Mouse (Mus musculus): ENCODE results near the gene Ranbp3l. TPM values are rescaled to one million over a fixed set of nuclear protein-coding genes. Genes with fewer than 3 reads are reported as not detected.
A peak's percentile ranks its signal among the peaks of the same experiment; 100 is the strongest.

The Ranbp3l gene
- polyA plus RNA-seq, 1 experiment from 2014 or later = 0.55 TPM

DNA sequence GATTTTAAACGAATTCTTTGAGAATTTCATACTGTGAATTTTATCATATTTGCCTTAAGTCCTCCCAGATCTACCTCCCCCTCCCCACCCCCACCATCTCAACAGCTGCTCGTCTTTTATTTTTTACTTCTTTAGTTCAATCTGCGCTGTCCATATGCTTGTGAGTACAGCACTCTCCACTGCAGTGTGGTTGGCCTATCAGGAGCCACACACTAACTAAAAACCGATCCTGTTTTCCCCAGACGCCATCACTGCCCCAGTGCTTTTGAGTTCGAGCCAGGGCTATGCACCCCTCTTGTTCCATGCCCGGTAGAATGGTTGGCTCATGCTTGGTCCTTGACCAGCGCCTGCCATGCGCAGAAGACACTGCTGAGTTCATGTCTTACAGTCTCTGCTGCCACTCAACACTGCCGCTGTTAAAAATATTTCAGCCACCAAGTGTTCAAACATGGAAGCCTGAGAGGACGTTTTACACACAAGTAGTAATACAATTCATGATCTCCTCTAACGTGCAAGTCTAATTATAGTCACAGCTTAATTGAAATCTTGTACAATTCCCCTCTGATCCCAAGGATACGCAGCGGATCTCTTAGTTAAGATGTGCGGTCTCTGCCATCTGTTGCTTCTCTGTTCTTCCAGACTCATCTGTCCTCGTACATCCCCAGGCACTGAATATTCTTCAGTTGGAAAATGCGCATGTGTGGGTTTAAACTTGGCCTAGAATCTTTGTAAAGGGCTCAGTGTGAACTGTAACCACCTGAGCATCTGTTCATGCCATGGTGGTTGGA is 120.3 kb downstream of the Ranbp3l start:
- H3K27me3 ChIP-seq (ENCODE audit: poor library complexity, severe bottlenecking) = no peaks in the 10 kb centered on the region
- WGBS = 92% methylated on average over 17 of the region's 17 CpGs
- no peak overlapping the region for H3K27ac ChIP-seq
- no peaks in the 10 kb centered on the region for H3K9me3 ChIP-seq
- DNase-seq (ENCODE audit: extremely low spot score, low spot score) = no peak
- H3K4me1 ChIP-seq = peaks cover 24% of the 10 kb centered on the region
- peaks cover 64% of the 10 kb centered on the region for H3K36me3 ChIP-seq (replicated peaks)
- H3K4me3 ChIP-seq = no peak overlapping the region

DNA sequence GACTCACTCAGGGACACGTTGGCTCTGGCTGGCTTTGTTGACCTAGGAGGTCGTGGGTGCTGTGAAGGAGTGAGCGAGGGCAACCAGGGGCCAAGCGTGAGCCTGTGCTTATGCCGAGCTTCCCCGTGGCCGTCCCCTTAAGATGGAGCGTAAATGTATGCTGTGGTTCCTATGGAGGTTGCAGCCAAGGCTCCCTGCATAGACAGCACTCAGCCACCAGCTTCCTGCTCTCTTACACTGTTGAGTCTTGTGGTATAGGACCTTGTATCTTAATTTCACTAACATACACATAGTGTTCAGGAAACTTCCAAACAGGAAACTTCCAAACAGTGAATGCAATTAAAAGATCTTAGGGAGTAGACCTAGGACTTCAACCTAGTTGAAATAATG is 120.9 kb downstream of the Ranbp3l start:
- Histone ChIP-seq H3K27ac (no peak overlapping the region), H3K9me3 (no peaks in the 10 kb centered on the region), H3K27me3 (ENCODE audit: poor library complexity, severe bottlenecking) (no peaks in the 10 kb centered on the region), H3K4me1 (peaks cover 24% of the 10 kb centered on the region), H3K36me3 (replicated peaks) (peaks cover 70% of the 10 kb centered on the region), H3K4me3 (no peak overlapping the region)
- WGBS = 79% methylated on average over 8 of the region's 8 CpGs
- DNase-seq (ENCODE audit: extremely low spot score, low spot score) = no peak

DNA sequence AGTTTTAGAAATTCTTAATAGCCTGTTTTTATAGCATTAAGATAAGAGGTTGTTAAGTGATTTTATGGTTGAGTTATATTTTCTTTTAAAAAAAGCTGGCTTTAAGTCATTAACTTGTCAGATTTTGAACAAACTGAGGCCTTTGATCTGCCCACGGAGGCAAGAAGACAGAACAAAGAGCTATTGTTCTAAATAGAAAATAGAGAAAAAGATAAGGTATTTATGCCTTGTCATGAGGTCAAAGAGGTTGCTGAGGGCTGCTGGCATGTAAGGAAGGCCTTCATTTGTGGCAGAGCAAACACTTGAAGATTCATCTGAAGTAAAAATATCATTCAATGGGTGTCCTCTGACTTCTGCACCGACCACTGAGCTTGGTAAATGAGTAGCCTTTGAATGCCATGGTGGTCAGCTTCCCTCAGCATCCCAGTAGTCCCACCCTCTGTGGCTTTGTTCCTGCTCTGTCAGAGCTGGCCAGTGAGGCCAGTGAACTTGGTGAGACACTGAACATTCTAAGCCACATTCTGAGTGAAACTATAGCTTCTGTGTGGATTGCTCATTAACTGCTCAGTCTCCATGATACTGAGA is 121.5 kb downstream of the Ranbp3l start:
- Histone ChIP-seq H3K4me3 (no peak overlapping the region), H3K4me1 (peaks cover 28% of the 10 kb centered on the region), H3K27ac (no peak overlapping the region), H3K36me3 (replicated peaks) (peaks cover 73% of the 10 kb centered on the region), H3K9me3 (no peaks in the 10 kb centered on the region), H3K27me3 (ENCODE audit: poor library complexity, severe bottlenecking) (no peaks in the 10 kb centered on the region)
- 21% methylated on average over 2 of the region's 2 CpGs for WGBS
- no peak for DNase-seq (ENCODE audit: extremely low spot score, low spot score)

DNA sequence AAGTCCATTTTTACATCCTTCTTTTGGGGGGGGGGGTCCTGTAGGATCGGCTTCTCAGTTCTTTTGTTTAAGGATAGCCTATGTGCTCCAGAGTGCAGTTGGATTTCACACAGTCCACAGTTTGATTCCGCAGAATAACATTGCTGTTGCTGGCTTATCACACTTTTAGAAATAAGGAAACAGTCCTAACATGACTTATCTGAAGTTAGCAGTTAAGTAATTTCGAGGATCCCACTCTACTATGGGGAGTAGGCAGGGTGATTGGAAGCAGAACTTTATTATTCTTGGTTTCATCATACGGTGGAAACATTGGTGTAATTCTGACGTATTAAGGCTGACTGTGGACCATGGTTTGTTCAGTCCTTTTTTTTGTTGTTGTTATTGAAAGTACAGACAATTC is 122.9 kb downstream of the Ranbp3l start:
- Histone ChIP-seq H3K4me3 (no peak overlapping the region), H3K9me3 (no peaks in the 10 kb centered on the region), H3K27me3 (ENCODE audit: poor library complexity, severe bottlenecking) (no peaks in the 10 kb centered on the region), H3K36me3 (replicated peaks) (peaks cover 74% of the 10 kb centered on the region), H3K27ac (no peak overlapping the region), H3K4me1 (peaks cover 34% of the 10 kb centered on the region)
- WGBS = 95% methylated on average over 5 of the region's 5 CpGs
- DNase-seq (ENCODE audit: extremely low spot score, low spot score) = no peak

DNA sequence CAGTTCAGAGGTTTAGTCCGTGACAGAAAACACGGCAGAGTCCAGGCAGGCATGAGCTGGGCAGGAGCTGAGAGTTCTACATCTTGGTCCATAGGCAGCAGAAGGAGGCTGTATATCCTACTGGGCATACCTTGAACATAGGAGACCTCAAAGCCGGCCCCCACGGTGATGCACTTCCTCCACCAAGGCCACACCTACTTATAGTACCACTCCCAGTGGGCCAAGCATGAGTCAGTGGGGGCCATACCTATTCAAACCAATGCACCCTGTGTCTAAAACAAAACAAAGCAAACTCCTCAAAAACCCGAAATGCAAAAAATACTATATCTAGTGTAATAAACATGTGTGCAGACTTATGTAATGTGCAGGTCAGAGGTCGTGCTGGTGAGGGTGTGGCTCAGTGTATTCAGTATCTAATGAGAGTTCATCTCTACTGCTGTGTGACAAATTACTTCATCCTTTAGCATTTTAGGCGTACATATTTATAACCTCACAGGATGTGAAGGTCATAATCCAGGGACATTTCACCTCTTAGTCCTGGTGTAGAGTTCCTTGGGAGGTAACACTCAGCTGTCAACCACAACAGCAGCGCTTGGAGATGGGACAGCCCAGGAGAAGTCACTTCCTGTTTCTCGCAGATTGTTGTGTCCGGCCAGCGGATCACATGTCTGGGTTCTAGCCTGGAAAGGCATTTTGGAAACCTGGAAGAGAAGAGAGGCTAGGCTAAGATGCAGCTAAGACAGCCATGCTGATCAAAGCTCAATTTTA is 126.0 kb downstream of the Ranbp3l start:
- WGBS = 78% methylated on average over 11 of the region's 11 CpGs
- H3K4me1 ChIP-seq = peaks cover 19% of the 10 kb centered on the region
- peak overlapping the region; percentile 60 for H3K27ac ChIP-seq
- no peaks in the 10 kb centered on the region for H3K27me3 ChIP-seq (ENCODE audit: poor library complexity, severe bottlenecking)
- peaks cover 75% of the 10 kb centered on the region for H3K36me3 ChIP-seq (replicated peaks)
- H3K9me3 ChIP-seq = no peaks in the 10 kb centered on the region
- no peak for DNase-seq (ENCODE audit: extremely low spot score, low spot score)
- peak overlapping the region; percentile 29; the same call in 1 of the 2 replicates for H3K4me3 ChIP-seq

DNA sequence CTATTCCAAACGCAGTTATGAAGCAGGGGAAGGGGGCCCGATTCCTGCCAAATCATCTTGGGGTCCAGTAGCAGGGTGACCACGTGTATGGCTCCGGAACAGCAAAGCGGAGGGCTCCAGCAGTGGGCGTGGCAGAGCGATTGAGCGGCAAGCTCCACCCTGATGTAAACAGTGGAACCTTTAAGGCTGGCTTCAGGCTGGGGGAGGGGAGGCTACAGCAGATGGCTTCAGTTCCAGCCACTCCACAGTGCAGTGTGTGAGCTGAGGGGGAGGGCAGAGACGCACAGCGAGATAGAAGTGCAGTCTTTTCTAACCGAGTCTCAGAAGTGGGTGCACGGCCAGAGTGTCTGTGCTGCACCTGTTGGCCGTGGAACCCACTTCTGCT is 126.6 kb downstream of the Ranbp3l start:
- peak; percentile 47 for DNase-seq (ENCODE audit: extremely low spot score, low spot score)
- Histone ChIP-seq H3K9me3 (no peaks in the 10 kb centered on the region), H3K27ac (peak overlapping the region; percentile 60), H3K4me1 (peaks cover 14% of the 10 kb centered on the region), H3K27me3 (ENCODE audit: poor library complexity, severe bottlenecking) (no peaks in the 10 kb centered on the region), H3K4me3 (peak overlapping the region; percentile 29; the same call in 1 of the 2 replicates), H3K36me3 (replicated peaks) (peaks cover 77% of the 10 kb centered on the region)
- WGBS = 22% methylated on average over 13 of the region's 13 CpGs

DNA sequence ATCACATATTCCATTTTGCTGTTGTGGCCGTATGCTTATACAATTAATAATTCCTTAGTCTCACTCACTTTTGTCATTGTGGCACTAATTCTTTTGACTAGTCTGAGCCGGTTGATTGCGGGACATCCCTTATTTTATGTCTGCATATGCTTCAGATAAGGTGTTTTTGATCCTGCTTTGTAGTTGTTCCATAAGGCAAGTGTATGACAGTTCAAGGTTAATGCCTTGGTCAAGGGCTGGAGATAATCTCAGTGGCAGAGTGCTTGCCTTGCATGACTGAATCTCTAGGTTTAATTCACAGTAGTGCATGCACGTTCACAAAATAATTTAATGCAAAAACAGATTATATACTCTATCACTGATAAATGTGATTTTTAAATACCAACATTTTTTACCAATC is 129.1 kb downstream of the Ranbp3l start:
- Histone ChIP-seq H3K9me3 (no peaks in the 10 kb centered on the region), H3K36me3 (replicated peaks) (peaks cover 79% of the 10 kb centered on the region), H3K27ac (no peak overlapping the region), H3K4me1 (peaks cover 10% of the 10 kb centered on the region), H3K27me3 (ENCODE audit: poor library complexity, severe bottlenecking) (no peaks in the 10 kb centered on the region), H3K4me3 (no peak overlapping the region)
- DNase-seq (ENCODE audit: extremely low spot score, low spot score) = no peak
- WGBS = 93% methylated on average over 4 of the region's 4 CpGs

DNA sequence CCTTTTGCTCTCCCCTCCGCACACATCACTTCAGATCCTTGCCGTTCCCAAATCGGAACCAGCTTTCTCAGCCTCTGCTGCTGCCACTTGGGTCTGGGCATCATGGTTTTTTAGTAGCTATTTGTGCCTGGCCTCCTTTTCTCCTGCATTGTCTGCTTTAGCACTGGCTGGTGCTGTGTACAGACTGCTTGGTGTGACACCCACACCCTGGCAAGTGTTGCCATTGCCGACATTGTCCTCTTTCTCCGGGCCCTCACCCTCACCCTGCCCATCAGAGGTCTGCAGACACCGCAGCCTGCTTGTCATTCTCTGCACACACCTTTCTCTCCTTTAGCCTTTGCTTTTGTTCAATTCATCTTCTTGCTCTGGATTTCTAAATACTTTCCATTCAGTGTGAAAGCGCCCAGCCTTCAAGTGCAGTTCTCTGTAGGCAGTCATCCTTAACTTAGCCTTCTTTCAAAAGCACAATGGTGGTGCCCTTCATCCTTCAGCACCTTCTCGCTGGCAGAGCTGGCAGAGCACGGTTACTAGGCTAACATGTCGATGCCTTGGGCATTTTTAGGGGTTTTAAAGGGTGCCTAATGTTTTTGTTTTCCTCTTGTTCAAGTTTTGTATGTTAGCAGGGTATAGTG is 132.8 kb downstream of the Ranbp3l start:
- H3K27me3 ChIP-seq (ENCODE audit: poor library complexity, severe bottlenecking) = no peaks in the 10 kb centered on the region
- H3K9me3 ChIP-seq = no peaks in the 10 kb centered on the region
- 94% methylated on average over 10 of the region's 10 CpGs for WGBS
- no peak overlapping the region for H3K27ac ChIP-seq
- DNase-seq (ENCODE audit: extremely low spot score, low spot score) = no peak
- no peaks in the 10 kb centered on the region for H3K4me1 ChIP-seq
- peaks cover 88% of the 10 kb centered on the region for H3K36me3 ChIP-seq (replicated peaks)
- H3K4me3 ChIP-seq = no peak overlapping the region

DNA sequence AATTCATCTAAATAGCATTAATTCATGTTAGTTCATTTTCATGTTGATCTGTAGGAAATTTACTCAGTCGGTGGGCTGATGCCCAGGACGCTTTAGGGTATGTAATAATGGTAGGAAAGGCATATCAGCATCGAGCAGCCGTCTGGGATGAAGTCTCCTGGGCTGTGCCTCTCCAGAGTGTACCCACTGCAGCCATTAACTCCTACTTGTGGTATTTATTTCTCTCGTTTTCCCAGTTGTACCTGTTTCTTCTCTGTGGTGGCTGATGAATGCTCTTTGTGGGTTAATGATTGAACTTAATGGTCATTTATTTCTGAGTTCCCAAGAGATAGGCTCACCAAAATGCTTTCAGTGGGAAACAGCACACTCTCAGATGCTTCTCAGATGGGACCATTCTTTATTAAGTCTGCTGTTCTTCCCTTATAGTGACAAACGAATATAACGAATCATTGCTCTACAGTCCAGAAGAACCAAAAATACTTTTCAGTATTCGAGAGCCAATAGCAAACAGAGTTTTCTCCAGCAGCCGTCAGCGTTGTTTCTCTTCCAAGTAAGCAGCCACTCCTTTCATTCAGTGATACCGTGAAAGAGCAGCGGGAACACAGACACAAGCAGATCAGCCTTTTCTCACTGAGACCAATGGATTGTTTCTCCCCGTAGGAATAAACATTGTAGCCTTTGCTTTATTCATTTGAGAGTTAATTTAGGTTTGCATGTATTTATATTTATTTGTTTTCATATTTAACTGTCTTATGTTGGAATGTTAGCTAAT is 138.7 kb downstream of the Ranbp3l start:
- no peak overlapping the region for H3K4me3 ChIP-seq
- H3K9me3 ChIP-seq = no peaks in the 10 kb centered on the region
- H3K4me1 ChIP-seq = no peaks in the 10 kb centered on the region
- H3K27me3 ChIP-seq (ENCODE audit: poor library complexity, severe bottlenecking) = no peaks in the 10 kb centered on the region
- 90% methylated on average over 13 of the region's 13 CpGs for WGBS
- no peak overlapping the region for H3K27ac ChIP-seq
- no peak for DNase-seq (ENCODE audit: extremely low spot score, low spot score)
- H3K36me3 ChIP-seq (replicated peaks) = peaks cover 83% of the 10 kb centered on the region

DNA sequence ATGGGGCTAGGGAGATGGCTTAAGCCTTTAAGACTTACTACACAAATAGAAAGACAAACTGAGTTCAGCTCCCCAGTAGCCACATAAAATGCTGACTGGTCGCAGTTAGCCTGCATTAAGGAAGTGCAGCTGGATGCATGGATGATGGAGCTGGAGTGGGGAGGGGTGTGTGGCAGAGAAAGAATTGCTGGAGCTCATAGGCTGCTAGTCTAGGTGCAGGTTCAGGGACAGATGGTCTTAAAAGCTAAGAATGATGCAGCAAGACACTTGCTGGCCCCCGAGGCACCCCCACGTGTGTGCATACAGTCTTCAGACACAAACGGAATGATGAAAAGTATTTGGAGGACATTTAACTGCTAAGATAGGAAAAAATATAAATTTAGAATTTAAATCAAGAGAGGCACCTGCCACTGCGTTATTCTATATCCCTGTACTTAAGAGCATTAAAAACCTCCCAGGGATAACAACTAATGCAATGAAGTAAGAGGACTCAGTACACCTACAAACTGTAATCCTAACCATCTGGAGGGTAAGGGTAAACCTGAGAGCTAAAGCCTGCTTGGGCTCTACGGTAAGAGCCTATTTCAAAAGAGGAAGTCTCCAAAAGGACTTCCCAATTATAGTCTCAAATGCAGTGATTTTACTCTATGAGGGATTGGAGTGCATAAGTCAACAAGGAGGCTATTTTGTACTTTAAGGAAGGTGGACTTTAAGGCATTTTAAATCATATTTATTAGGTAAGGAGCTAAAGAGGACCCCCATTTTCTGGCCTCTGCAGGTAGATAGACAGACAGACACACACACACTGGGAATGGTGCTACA is 143.0 kb downstream of the Ranbp3l start:
- H3K4me1 ChIP-seq = no peaks in the 10 kb centered on the region
- H3K36me3 ChIP-seq (replicated peaks) = peaks cover 86% of the 10 kb centered on the region
- no peak overlapping the region for H3K27ac ChIP-seq
- 86% methylated on average over 6 of the region's 6 CpGs for WGBS
- no peak for DNase-seq (ENCODE audit: extremely low spot score, low spot score)
- H3K27me3 ChIP-seq (ENCODE audit: poor library complexity, severe bottlenecking) = no peaks in the 10 kb centered on the region
- H3K4me3 ChIP-seq = no peak overlapping the region
- H3K9me3 ChIP-seq = no peaks in the 10 kb centered on the region

DNA sequence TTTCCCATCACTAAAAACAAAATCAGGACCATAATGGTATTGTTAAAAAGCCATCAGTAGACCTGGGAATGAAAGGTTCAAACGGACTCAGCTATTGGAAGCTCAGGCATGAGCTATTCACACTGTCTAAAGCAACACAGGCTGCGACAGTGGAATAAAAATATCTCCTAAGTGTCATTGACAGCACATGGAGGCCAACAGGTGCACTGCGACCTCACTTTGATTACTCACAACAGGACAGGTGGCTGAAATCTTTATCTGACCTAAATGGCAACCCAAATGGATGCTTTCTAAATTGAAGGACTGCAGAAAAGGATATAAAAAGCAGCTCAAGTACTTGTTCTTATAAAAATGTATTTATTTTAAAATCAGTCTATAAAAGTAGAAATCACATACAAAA is 143.9 kb downstream of the Ranbp3l start:
- peaks cover 88% of the 10 kb centered on the region for H3K36me3 ChIP-seq (replicated peaks)
- H3K27ac ChIP-seq = no peak overlapping the region
- H3K27me3 ChIP-seq (ENCODE audit: poor library complexity, severe bottlenecking) = no peaks in the 10 kb centered on the region
- no peak for DNase-seq (ENCODE audit: extremely low spot score, low spot score)
- WGBS = 88% methylated on average over 3 of the region's 3 CpGs
- no peaks in the 10 kb centered on the region for H3K4me1 ChIP-seq
- no peak overlapping the region for H3K4me3 ChIP-seq
- no peaks in the 10 kb centered on the region for H3K9me3 ChIP-seq
